Mouse (Mus musculus) neutrophil, adult 59 days (primary cell): Measurements from ENCODE around the gene Msh3. TPM values are rescaled to one million over a fixed set of nuclear protein-coding genes. Genes with fewer than 3 reads are reported as not detected.

Experiments
- total RNA-seq, 2 experiments: library from RNA; stranded (reverse); gene quantifications; 1 replicate in 1 of 2; 2 replicates in 1 of 2; pipeline ENCODE4 v1.2.4; 2023

Gene Msh3
- 10 to 100 TPM; 15.5 to 20.6 TPM for total RNA-seq

DNA sequence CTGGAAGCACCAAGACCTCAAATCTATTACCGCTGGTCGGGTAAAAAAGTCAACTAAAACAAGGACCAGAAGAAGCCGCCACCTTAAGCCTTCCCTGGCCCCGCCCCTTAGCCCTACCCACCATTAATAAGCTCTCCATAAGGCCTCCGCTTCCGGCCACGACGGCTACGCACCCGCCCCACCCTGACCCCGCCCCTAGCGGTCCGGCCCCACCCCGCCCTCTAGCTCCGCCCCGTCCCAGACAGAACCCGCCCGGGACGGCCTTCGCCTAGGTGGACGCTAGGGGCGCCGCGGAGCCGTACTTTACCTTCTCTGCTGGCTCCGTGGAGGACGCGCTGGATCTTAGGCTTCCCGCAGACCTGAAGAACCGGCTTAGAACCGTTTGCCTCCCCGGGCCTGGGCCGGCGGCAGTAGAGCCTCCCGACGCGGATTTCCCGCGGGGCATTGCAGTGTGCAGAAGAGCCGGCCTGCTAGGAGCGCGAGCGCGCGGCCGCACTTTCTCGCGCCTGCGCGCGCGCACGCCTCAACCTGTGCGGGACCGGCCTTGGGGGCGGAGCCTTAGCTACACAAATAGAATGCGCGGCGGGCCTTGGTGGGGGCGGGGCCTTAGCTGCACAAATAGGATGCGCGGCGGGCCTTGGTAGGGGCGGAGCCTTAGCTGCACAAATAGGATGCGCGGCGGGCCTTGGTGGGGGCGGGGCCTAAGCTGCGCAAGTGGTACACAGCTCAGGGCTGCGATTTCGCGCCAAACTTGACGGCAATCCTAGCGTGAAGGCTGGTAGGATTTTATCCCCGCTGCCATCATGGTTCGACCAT lies at the start of gene Msh3, which contains the start of gene Dhfr:
TSS of gene Msh3 (minus strand) at position 548 of the 816 bp plus-strand sequence.
TSS of gene Dhfr (plus strand) at position 271 of the 816 bp plus-strand sequence.

DNA sequence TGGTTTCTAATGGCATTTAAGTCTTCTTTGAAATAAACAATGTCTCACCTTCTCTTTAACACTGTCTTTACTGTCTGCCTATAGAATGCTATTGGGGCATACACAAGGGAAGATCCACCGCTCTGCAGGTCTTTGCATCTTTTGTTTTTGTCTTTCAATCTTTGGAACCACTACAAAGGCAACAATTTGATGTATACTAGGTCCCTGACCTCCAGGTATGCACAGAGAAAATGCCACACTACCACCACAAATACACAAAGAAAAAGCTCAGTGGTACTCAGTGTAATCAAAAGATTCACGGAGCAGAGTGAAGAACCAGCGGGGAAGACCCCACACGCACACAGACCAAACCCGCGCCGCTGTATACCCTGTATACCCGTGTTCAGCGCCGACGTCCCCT lies 49.1 kb downstream of the Msh3 start, which contains the start of gene Gm20379:
TSS of gene Gm20379 (plus strand) at position 301 of the 400 bp plus-strand sequence.

Other genes starting within 250 kb of the Msh3 start
- gene Rasgrf2, start 223.3 kb downstream of the Msh3 start, total RNA-seq: 1 to 10 TPM; 1.3 to 3.6 TPM
- not detected for gene Gm20379, start 49.0 kb downstream of the Msh3 start, total RNA-seq
- 1 to 10 TPM; 4.1 to 4.4 TPM for gene Dhfr, start 277 bp downstream of the Msh3 start, total RNA-seq
- gene Ankrd34b, start 70.9 kb upstream of the Msh3 start, total RNA-seq: not detected
- 1 to 10 TPM; 4.5 to 5.1 TPM for gene Fam151b, start 129.0 kb upstream of the Msh3 start, total RNA-seq
- 10 to 100 TPM; 12.4 to 14.2 TPM for gene Zfyve16, start 175.9 kb upstream of the Msh3 start, total RNA-seq
- not detected for gene Spz1, start 221.2 kb upstream of the Msh3 start, total RNA-seq